Mouse (Mus musculus) monocyte, adult 5-6 weeks (primary cell): Measurements from ENCODE around the gene Zfp597. TPM values are rescaled to one million over a fixed set of nuclear protein-coding genes. Genes with fewer than 3 reads are reported as not detected.

ENCODE experiments used
- ATAC-seq: fragments of 153-309, 156-312 bp; replicated peaks from 2 replicates; pipeline ENCODE4 v1.8.0; 2017; ENCODE audit warnings: mild to moderate bottlenecking; ENCODE audit not compliant: low TSS enrichment, insufficient number of reproducible peaks, severe bottlenecking, poor library complexity, low FRiP score
- total RNA-seq: library from RNA; stranded (forward); fragments of 200-1000, 200-491, 200-594 nt; gene quantifications from 3 replicates; pipeline ENCODE4 v1.2.3, GENCODE M21; 2017

Zfp597 gene
- 23.7 to 35.3 TPM (median 24.2 TPM) in 3 replicates for total RNA-seq

DNA sequence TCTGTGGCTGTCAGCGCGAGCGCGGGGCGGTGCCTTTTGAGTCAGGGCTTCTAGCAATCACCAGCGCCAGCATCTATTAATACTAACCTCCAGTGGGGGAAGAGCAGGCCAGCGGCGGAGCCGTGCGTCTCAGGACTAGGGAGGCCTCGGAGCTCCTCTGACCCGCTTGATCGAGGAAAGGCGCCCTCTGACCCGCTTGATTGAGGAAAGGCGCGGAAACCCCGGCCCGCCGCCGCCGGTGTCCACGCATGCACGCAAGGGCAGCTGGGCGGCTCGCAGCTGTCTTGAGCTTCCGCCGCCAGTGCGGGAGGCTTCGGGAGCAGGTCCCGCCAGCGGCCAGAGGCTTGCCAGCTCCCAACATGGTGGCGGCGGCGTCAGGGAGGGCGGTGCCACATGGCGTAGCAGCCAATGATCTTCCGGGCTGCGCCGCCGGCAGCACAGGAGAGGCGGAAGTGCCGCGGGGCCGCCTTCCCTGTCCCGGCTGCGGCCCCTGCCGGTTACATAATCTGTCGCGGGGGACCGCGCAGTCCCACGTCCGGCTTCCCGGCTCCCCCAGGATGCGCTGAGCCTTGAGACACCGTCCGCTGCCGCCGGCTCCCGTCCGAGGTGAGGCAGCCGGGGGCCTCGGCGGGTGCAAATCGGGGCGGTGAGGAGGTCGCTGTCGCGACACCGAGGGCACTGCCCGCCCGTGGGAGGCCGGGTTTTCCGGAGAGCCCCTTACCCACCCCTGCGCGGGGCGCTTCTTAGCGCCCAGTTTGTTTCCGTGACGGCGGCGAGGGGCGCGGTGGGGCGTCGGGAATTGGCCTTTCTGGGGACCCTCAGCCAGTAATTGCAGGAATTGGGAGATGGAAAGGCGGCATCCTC, at the start of gene Zfp597, which contains the start of gene Gm20695:
TSS of gene Zfp597 (minus strand) at position 361 of the 864 bp plus-strand sequence.
TSS of gene Gm20695 (plus strand) at position 448 of the 864 bp plus-strand sequence.
- ATAC-seq, result peak; percentile 96

DNA sequence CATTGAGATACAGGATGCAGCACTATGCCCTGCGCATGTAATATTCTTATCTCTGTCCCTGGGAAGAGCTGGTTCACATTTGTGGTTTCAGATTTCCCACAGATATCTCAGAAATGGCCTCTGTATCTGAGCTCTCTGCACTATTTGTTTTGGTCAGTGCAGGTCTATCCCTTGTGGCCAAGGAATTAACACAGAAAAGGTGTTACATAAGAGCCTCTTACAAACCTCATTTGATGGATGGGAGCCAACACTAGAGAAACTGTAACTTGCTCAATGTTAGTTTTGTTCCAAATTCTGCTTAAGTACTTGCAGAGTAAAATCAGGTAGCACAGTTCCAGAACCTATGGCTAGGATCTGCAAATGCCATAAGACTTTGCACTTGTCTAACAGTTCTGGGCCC, 49.7 kb upstream of the Zfp597 start:
- ATAC-seq, result no peak

DNA sequence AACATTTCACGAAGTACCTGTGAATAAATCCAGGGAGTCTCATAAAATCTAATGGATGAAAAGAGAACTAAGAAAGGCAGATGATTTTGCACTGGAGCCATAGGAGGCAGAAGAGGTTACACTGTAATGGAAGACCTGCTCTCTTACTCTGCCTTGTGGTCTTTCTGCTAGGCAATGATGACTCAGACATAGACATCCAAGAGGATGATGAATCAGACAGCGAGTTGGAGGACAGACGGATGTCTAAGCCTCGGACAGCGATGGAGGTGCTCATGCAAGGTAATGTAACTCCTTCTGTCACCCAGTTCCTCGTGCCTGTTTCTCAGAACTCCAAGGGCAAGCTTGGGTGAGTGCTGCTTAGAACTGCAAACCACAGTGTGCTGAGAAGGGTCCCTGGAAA, 49.2 kb upstream of the Zfp597 start:
- ATAC-seq, result no peak

DNA sequence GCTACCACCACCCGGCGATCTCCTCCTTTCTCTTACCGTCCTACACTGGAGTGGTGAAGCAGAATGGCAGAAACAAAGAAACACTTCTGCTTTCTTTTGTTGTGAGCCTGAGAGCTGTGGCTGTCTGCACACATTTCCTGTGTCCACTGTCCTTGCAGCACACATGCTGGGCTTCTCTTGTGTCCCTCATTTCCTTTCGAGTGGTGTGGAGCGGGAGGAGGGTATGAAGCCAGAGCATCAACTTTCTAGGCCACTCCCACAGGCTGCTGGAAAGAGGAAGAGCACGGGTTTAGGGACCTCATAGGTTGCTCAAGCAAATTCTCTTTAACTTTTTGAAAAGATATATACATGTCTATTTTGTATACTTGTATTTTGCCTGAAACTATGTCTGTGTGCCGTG, 44.8 kb upstream of the Zfp597 start:
- ATAC-seq, result peak; percentile 76

DNA sequence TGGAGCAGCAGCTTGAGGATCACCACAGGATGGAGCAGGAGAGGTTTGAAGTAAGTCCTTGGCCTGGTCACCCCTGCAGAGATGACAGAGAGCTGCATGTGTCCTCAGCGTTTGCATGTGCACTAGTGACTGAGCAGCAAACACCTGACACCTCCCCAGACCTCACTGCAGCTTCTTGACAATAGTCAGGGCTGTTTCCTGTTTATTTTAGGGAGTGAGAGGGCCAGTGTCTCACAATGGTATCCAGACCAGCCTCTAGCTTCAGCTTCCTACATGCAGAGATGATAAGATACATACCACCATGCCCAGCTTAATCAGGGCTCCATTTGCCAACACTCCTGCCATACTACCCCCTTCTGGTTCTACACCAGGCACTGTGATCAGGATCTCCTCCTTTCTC, 44.2 kb upstream of the Zfp597 start:
- no peak for ATAC-seq

DNA sequence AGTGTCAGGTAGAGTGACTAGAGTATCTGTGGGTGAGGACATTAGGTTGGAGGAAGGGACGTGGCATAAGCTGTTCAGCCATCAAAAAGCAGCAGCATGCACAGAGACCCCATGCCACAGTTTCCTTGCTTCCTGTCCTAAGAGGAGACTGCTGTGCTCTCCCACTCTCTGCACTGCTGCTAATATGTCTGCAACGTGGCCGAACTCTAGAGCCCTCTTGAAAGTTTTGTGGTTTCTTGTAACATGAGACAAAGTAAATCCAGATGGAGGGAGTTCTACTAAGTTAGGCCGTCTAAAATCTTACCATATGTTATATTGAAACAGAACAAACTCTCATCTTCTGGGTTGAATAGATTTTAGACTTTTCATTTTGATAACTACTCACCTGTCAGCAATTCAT, 39.6 kb upstream of the Zfp597 start:
- ATAC-seq, result no peak

DNA sequence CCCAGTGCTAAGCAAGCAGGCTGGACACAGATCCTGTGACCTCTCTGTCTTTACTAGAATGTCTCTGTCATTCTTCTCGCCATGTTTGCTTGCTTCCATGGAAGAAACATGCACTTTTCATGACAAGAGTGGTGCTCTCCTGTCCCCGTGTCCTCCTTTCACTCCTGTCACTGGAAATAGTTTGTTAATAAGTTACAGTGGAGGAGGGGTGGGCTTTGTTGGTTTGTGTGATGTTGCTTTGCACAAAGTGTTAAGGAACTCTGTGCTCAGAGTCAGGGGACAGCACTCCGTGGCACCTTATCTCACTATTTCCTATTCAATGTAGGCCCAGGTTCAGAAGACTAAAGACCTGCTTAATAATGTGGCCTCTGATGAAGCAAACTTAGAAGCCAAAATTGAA, 39.2 kb upstream of the Zfp597 start:
- ATAC-seq, result no peak

DNA sequence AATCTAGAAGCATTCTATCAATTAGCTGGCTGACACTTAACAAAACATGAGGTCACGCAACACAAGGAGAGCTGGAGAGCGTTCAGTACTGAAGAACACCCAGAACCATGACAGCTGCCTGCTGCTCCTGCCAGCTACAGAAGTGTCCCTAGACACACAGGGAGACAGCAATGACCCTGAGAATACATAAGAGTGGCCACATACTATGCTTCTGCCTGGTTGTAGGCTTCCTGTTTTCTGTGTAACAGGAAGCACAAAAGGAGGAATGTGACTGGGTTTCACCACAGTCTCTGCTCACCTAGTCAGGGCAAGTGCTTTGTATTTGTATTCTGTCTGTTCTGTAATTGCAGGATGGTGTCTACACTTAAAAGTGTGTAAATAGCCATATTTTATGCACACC, 36.4 kb upstream of the Zfp597 start:
- no peak for ATAC-seq

DNA sequence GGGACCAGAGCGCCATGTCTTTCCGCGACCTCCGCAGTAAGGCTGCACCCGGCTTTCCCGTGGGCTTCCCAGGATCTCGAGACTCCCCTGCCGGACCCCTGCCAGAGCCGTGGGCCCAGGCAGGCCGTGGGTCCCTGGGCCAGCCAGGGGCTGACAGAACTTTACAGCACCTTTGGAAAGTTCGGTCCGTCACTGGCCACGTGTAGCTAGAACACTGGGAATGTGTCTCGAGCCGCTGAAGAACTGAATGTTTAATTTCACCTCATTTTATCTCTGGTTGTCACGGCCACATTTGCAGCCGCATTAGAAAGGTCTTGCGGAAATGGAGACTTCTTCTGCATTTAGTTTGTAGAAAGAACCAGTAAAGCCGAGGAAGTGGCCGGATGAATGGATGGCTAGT, 24.8 kb upstream of the Zfp597 start:
- ATAC-seq, result no peak

DNA sequence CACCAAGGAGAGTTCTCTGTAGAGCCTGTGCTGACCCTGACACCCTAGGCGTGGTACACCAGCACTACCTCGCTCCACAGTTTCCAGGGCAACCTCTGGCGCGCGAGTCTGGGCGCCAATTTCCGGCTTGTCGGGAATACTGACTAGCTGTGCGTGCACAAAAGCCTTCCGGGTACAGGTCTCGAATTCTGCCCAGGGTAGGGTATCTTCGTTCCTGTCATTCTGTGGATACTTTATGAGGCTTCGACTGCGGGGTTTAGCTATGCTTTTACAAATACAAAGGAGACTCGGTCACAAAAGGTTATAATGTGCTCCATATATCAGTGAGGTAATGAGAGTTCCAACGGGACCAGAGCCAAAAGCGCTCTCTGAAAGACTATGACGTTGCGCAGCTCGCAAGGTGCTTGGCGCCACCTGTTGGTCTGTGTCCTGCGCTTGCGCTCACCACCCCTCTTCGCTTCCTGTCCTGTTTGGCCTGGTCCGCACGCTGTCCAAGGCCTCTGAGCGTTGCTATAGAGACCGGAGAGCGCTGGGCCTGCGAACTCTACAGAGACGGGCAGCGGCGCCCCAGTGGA, 24.3 kb upstream of the Zfp597 start, which contains the start of the genes 1700037C18Rik and Cluap1:
TSS of gene 1700037C18Rik (minus strand) at position 153 of the 575 bp plus-strand sequence.
TSS of gene Cluap1 (plus strand) at position 265 of the 575 bp plus-strand sequence.
- ATAC-seq, result peak; percentile 94

DNA sequence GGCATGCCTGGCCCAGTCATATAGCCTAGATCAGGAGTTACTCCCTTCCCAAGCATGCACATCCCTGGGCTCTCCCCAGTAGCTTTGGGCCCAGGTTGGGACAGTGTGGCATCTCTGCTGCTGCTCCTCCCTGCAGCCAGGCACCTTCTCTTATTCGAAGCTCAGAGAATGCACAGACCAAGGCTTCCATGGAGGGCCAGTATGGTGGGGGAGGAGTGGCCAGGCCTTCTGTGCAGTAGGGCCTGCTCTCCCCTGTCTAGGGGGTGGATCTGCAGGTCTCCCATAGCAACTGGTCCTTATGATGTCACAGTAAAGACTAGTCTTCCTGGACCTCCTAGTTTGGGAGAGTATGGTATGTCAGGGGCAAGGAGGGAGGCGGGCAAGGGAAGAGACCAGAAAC, 23.1 kb upstream of the Zfp597 start:
- ATAC-seq, result no peak

DNA sequence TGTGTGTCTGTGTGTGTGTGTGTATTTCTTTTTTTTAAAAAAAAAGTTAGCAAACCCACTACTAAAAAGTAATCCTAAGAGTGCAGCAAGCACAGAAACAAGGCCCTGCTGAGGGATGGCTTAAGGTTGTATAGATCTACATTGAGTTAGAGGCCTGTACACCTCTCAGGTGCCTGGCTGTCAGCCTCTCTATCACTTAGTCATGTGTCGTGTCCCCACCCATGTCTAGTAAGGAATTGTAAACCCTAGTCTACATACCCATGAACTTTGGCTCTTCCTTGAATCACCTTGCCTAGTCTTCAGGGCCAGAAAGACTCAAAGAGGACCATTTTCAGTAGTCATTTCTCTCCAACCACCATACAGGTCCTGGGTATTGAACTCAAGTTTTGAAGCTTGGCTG, 12.2 kb upstream of the Zfp597 start:
- no peak for ATAC-seq

DNA sequence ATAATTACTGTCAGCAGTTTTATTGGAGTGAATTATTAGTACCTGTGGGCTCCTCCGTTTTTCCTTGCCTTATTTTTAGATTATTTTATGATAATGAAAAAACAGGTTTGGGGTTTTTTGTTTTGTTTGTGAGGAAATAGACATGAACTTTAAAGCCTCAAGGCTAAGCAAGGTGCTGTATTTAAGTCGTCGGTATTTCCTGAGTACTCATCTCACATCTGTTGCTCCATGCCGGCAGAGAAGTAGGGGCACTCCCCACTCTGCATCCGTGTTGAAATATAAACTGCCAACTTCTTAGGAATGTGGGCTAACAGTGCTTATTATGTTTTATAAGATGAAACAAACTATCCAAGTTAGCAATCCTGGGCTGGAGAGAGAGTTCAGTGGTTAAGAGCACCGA, 11.7 kb upstream of the Zfp597 start:
- no peak for ATAC-seq

DNA sequence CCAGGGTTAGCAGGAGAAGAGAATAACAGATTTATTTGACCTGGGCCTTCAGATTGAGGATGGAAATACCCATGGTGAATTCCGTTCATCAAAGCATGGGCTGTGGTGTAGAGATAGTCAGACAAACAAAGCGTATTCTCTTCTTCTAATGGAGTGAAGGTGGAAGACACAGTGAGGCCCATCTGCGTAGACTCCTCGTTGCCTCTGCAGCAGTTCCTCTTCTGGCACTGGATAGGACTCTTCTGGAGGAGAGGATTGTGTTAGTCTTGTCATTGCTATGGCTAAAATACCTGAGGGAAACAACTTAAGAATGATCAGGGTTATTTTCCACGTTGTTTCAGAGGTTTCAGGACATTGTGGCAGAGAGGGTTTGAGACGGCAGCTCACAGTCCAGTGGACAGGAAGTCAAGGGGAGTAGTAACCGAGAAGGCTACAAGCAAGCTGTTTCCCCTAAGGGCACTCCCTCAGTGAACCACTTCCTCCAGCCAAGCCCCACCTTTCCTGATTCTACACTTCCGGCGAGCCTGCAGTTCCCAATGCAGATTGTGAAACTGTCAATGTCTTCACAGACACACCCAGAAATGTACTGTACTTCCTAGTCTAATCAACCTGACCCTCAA, 10.9 kb upstream of the Zfp597 start:
- ATAC-seq, result peak; percentile 96

DNA sequence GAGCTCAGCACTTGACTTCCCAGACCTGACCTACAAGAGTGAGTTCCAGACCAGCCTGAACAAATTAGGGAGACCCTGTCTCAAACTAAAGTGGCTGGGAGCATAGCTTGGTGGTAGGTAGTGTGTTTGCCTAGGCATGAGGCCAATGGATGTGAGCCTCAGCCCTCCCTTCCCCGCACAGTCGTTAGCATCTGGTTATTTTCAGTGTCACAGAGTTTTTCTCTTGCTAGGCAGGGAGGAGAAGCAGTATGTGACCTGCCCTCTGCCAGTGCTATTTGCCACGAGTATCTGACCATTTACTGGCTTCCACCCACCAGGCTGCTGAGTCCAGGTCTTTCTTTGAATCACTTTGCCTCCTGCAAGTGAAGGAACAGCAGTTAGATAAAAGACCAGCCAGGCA, 9.4 kb upstream of the Zfp597 start:
- ATAC-seq, result no peak

DNA sequence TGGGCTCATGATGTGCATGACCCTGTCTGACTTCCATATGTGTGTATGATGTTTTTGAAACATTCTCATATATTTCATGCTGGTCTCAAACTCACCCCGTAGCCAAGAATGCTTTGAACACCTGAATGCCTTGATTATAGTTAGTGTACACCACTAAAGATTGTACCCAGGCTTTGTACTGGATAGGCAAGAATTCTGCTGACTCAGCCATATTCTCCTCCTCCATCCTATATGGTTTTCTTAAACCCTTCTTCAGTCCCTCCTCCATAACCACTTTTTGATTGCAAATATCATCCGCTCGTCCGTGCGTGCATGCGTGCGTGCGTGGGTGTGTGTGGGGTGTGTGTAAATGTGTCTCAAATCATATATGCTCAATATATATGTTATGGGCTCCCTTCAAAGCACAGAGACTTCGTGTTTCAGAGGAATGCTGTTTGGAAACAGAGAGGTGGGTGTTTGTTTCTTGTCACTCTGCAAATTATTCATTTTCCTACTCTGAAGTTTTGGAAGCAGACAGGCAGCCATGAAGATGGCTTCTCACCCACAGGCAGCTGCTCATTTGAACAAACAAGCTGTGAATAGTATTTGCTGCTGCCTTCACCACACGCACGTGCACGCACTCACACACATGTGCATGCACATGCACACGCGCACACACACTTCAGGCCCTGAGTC, 7.4 kb upstream of the Zfp597 start:
- ATAC-seq, result no peak

DNA sequence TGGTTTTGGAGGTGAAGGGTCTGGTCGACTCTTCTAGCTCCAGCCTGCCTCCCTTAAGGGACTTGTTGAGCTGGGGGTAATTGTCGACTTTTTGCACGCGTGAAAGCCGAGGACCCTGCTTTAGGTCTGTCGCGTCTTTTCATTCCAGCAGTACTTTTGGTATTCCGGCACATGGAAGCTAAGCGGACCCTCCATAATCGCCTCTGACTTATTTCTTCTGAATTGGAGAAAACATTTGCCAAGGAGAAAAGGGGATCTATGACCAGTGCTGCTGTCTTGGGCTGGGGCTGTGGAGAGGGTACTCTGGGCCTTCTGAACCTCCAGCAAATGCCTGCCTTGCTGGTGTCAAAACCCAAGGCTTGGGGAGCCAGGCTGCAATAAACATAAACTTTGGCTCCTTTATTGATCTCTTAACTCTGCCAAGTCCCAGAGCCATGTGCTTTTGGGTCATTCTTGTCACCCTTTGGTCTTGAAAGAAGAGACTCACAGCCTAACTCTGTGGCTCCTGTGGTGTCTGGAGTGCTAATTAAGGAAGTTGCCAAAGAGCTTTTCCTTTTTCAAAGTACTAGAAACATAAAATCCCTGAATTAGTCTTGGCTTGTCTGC, 807 bp upstream of the Zfp597 start:
- no peak for ATAC-seq

DNA sequence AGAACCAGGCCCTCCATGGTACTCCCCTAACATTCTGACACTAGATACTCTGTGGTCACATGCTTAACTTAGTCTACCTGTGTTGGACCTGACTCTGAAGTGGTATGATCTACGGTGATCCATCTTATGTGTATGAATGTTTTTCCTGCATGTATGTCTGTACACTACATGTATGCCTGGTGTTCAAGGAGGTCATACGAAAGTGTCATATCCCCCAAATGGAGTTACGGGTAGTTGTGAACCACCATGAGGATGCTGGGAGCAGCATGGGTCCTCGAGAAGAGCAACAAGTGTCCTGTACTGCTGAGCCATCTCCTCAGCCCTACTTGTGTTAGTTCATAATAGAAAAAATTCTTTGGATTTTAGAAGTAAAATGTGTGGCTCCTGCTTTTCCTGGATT, 8.0 kb downstream of the Zfp597 start:
- no peak for ATAC-seq
